In the genomic region with DNA sequence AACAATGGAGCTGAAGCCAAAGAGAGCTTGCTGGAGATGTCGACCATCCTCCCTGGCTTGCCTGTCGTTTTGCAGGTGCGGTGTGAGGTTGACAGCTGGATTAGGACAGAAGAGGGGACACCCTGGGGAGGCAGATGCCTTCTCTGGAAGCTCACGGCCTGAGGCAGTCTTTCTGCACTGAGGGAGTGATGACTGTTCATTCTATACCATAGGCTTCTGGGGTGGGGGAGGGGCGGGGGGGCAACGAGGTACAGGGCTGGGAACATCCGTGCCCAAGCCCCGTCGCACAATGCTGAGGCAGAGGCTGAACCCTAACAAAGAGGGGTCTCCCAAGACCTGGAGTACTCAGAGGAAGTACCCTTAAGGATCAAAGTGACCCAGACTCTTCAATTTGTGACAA, we compare ENCODE assay signal across 8 mouse cellular contexts. TPM values are rescaled to one million over a fixed set of nuclear protein-coding genes. Genes with fewer than 3 reads are reported as not detected.
DNase-seq lines count a peak whose midpoint lies in the region; ATAC-seq and TF ChIP-seq lines count a peak whose summit lies in the region.

No protein-coding gene starts in this region.

- DNase-seq in heart, adult 8-10 months (ENCODE audit: low spot score): no peak
- DNase-seq in hindbrain, embryonic 10.5 days (ENCODE audit: low spot score): no peak
- no peak for DNase-seq in liver, postnatal 0 days
- no peak for DNase-seq in embryo, embryonic 9.5 days (ENCODE audit: extremely low spot score)
- DNase-seq in left cerebral cortex, postnatal 10 days (ENCODE audit: extremely low spot score in 1 of 2, low spot score in 2 of 2): no peak

- intact Hi-C loops in left cerebral cortex, postnatal 10 days (cut with DNase I): no loop called here

- no peak for TF ChIP-seq CTCF in E14TG2a.4 (conservative IDR thresholded peaks at IDR 0.05; ENCODE audit: low read length)
- TF ChIP-seq CTCF in liver, postnatal 0 days (IDR thresholded peaks at IDR 0.05; ENCODE audit: low read depth): no peak

- no peaks in the 10 kb centered on the region for H3K36me3 ChIP-seq in heart, embryonic 11.5 days (ENCODE audit: control insufficient read depth, insufficient read depth, low read length)
- H3K36me3 ChIP-seq in E14TG2a.4 (ENCODE audit: insufficient read depth, low read length): no peaks in the 10 kb centered on the region
- H3K36me3 ChIP-seq in hindbrain, embryonic 10.5 days: no peaks in the 10 kb centered on the region
- H3K36me3 ChIP-seq in liver, postnatal 0 days (replicated peaks; ENCODE audit: insufficient read depth, low read length): no peaks in the 10 kb centered on the region

- H3K9ac ChIP-seq in heart, embryonic 11.5 days (ENCODE audit: low read depth, low read length): peak overlapping the region; percentile 72
- H3K9ac ChIP-seq in liver, postnatal 0 days (replicated peaks): no peak overlapping the region; the same call in 1 of the 2 replicates

- H3K4me2 ChIP-seq in heart, embryonic 11.5 days: peak overlapping the region; percentile 73
- peak overlapping the region; percentile 62 for H3K4me2 ChIP-seq in liver, postnatal 0 days (ENCODE audit: low read depth, low read length)

- H3K4me3 ChIP-seq in heart, embryonic 11.5 days (ENCODE audit: low read depth, low read length): peak overlapping the region; percentile 38
- H3K4me3 ChIP-seq in E14TG2a.4 (replicated peaks; ENCODE audit: low read length): peak overlapping the region; percentile 74
- H3K4me3 ChIP-seq in hindbrain, embryonic 10.5 days: peak overlapping the region; percentile 53
- peak overlapping the region; percentile 28 for H3K4me3 ChIP-seq in liver, postnatal 0 days (ENCODE audit: low read depth, low read length)

- 12% methylated on average over 9 of the region's 9 CpGs for WGBS in heart, embryonic 11.5 days (ENCODE audit: insufficient replicate concordance)
- 7% methylated on average over 9 of the region's 9 CpGs for WGBS in hindbrain, embryonic 10.5 days
- 20% methylated on average over 9 of the region's 9 CpGs for WGBS in liver, postnatal 0 days (ENCODE audit: insufficient replicate concordance)

- peaks cover 24% of the 10 kb centered on the region for H3K4me1 ChIP-seq in heart, embryonic 11.5 days (ENCODE audit: control insufficient read depth, insufficient read depth, low read length)
- peaks cover 45% of the 10 kb centered on the region for H3K4me1 ChIP-seq in E14TG2a.4 (replicated peaks; ENCODE audit: low read depth, low read length)
- H3K4me1 ChIP-seq in hindbrain, embryonic 10.5 days (replicated peaks): peaks cover 51% of the 10 kb centered on the region
- peaks cover 23% of the 10 kb centered on the region for H3K4me1 ChIP-seq in liver, postnatal 0 days (ENCODE audit: insufficient read depth)

- no peaks in the 10 kb centered on the region for H3K27me3 ChIP-seq in heart, embryonic 11.5 days (ENCODE audit: control insufficient read depth, insufficient read depth, low read length)
- no peaks in the 10 kb centered on the region for H3K27me3 ChIP-seq in E14TG2a.4 (ENCODE audit: insufficient read depth, low read length)
- no peaks in the 10 kb centered on the region for H3K27me3 ChIP-seq in hindbrain, embryonic 10.5 days (ENCODE audit: insufficient read depth, poor library complexity, severe bottlenecking)
- H3K27me3 ChIP-seq in liver, postnatal 0 days (ENCODE audit: insufficient read depth, low read length): no peaks in the 10 kb centered on the region

- H3K27ac ChIP-seq in heart, embryonic 11.5 days (ENCODE audit: low read depth, low read length): peak overlapping the region; percentile 98
- peak overlapping the region; percentile 95 for H3K27ac ChIP-seq in hindbrain, embryonic 10.5 days
- peak overlapping the region; percentile 9; the same call in 1 of the 2 replicates for H3K27ac ChIP-seq in liver, postnatal 0 days (ENCODE audit: low read depth)

- no peak for TF ChIP-seq EP300 in liver, postnatal 0 days (IDR thresholded peaks at IDR 0.05; ENCODE audit: low read depth)

- peak; percentile 13; the same call in 1 of the 2 replicates for ATAC-seq in heart, embryonic 11.5 days (replicated peaks; ENCODE audit: insufficient number of reproducible peaks, low FRiP score, low TSS enrichment)
- ATAC-seq in liver, postnatal 0 days: no peak; the same call in 1 of the 2 replicates
- no peak for ATAC-seq in monocyte, adult 5-6 weeks (replicated peaks; ENCODE audit: insufficient number of reproducible peaks, low FRiP score, low TSS enrichment, poor library complexity, severe bottlenecking)

- H3K9me3 ChIP-seq in heart, embryonic 11.5 days (replicated peaks; ENCODE audit: control insufficient read depth, low read length): no peaks in the 10 kb centered on the region
- H3K9me3 ChIP-seq in E14TG2a.4 (ENCODE audit: low read length): no peaks in the 10 kb centered on the region
- H3K9me3 ChIP-seq in hindbrain, embryonic 10.5 days: no peaks in the 10 kb centered on the region
- no peaks in the 10 kb centered on the region for H3K9me3 ChIP-seq in liver, postnatal 0 days (ENCODE audit: low read length)

RNA-seq across cellular contexts. Expression of a gene that starts 3.8 kb away (rescaled TPM):
- 1.2 and 2.3 TPM in 2 replicates for polyA plus RNA-seq in heart, embryonic 11.5 days (2014; fragmentation: Nextera tagmentation; extraction: Ambion mirVana)
- 1 to 10 TPM in 3 of 4 experiments, under 1 TPM in 1; 0.75 to 3.6 (median 1.5) TPM for total RNA-seq in heart, adult 8-10 months (2022)
- polyA plus RNA-seq in hindbrain, embryonic 10.5 days (2016; fragmentation: Nextera tagmentation; extraction: Ambion mirVana): 5.9 and 7.5 TPM in 2 replicates
- 6.3 and 8.9 TPM in 2 replicates for polyA plus RNA-seq in liver, postnatal 0 days (2015; fragmentation: Nextera tagmentation; extraction: Ambion mirVana)
- total RNA-seq in monocyte, adult 5-6 weeks (2017): 76.8 to 91.0 TPM (median 79.1 TPM) in 3 replicates
- 10 to 100 TPM in 1 of 2 experiments, 1 to 10 TPM in 1; 8.7 to 10.4 TPM for total RNA-seq in left cerebral cortex, postnatal 10 days (2021)

RNA-seq across cellular contexts. Expression of a gene that starts 9.1 kb away (rescaled TPM):
- 266 and 306 TPM in 2 replicates for polyA plus RNA-seq in heart, embryonic 11.5 days (2014; fragmentation: Nextera tagmentation; extraction: Ambion mirVana)
- total RNA-seq in heart, adult 8-10 months (2022): 100 to 1,000 TPM; 196 to 220 (median 210) TPM
- 338 and 391 TPM in 2 replicates for polyA plus RNA-seq in hindbrain, embryonic 10.5 days (2016; fragmentation: Nextera tagmentation; extraction: Ambion mirVana)
- 49.0 and 57.5 TPM in 2 replicates for polyA plus RNA-seq in liver, postnatal 0 days (2015; fragmentation: Nextera tagmentation; extraction: Ambion mirVana)
- total RNA-seq in monocyte, adult 5-6 weeks (2017): 56.3 to 71.0 TPM (median 67.0 TPM) in 3 replicates
- total RNA-seq in left cerebral cortex, postnatal 10 days (2021): 100 to 1,000 TPM; 493 to 499 TPM

RNA-seq across cellular contexts. Expression of a gene that starts 39.4 kb away (rescaled TPM):
- polyA plus RNA-seq in heart, embryonic 11.5 days (2014; fragmentation: Nextera tagmentation; extraction: Ambion mirVana): 0.55 and 1.7 TPM in 2 replicates
- total RNA-seq in heart, adult 8-10 months (2022): 10 to 100 TPM; 17.9 to 22.9 (median 21.4) TPM
- 0.71 and 1.1 TPM in 2 replicates for polyA plus RNA-seq in hindbrain, embryonic 10.5 days (2016; fragmentation: Nextera tagmentation; extraction: Ambion mirVana)
- 2.1 and 2.2 TPM in 2 replicates for polyA plus RNA-seq in liver, postnatal 0 days (2015; fragmentation: Nextera tagmentation; extraction: Ambion mirVana)
- 16.9 to 37.3 TPM (median 22.0 TPM) in 3 replicates for total RNA-seq in monocyte, adult 5-6 weeks (2017)
- 1 to 10 TPM; 1.6 to 1.8 TPM for total RNA-seq in left cerebral cortex, postnatal 10 days (2021)

Comparison
In these comparisons a context has a peak if more than half of its experiments do, and no peak if none do; other contexts are left out.
1. H3K27ac ChIP-seq: peak in every context shown above with its lines; median percentile 98 in heart, embryonic 11.5 days; 95 in hindbrain, embryonic 10.5 days; 9 in liver, postnatal 0 days.